Mouse (Mus musculus) lung, postnatal 0 days (tissue): ENCODE measurements around the gene Fam216a.

Experiments
- CTCF ChIP-seq: IDR thresholded peaks from 2 replicates; pipeline ENCODE4 v1.5.1; 2016; ENCODE audit warnings: antibody characterized with exemption, mild to moderate bottlenecking
- EP300 ChIP-seq: IDR thresholded peaks from 2 replicates; pipeline ENCODE4 v1.6.1; 2016; ENCODE audit warnings: antibody characterized with exemption, mild to moderate bottlenecking, control low read depth

DNA sequence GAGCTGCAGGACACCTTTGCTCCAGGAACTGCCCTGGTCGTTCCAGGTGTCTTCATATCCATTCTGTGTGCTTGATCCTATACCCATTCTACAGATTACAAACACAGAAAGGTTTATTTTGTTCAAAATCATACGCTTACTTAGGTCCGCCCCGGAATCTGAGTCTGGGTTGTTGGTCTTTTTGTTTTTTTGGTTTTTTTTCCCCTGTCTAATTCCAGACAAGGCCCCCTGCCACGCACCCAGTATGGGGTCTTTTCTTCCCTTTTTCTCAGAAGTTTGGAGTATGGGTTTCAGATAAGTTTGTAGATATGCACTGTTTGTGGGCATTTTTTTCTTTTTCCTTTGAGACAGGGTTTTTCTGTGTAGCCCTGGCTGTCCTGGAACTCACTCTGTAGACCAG, 714 bp upstream of the Fam216a start:
- TF ChIP-seq CTCF (no peak), EP300 (no peak)
